Mouse (Mus musculus) thymus, adult 18-20 months (tissue): ENCODE measurements at regions not wholly inside any gene's neighbourhood (a gene's known extent, or its start where the extent isn't known, plus 50 kb on each side); places are given as distances from the start of the nearest gene placed in this dataset.

ENCODE experiments used
- DNase-seq, 2 experiments: peaks; one replicate each; pipeline ENCODE4 v3.0.0; 2022; ENCODE audit warnings: mixed read lengths in 2 of 2

GRCm38 (mm10) chr5:74882563-74882962 lies 162.0 kb downstream of the Chic2 start:
- no peak for DNase-seq

DNA sequence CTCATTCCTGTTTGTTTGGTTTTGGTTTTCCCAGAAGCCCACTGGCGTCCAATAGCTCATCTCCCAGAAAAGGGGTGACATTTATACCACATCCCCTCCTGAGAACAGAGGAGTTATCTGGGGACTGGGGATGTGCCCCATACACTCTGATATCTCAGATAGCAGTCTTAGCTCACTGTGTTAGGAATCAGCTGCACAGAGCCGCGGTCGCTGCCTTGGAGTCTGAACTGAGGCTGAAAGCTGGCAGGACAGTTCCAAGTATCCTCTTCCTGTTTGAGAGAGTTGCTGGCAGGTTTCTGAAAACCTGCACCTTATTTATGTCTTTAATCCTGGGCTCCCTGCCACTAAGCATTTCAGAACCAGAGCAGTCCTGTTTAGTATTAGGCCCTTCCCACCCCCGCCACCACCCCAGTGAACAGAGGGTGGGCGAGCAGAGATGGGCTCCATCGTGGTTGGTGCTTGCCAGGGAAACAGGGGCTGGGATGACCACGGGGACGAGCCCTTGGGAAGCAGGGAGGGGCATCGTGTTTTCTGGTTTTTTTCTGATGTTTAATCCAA lies 163.8 kb downstream of the Chic2 start:
- no peak for DNase-seq

DNA sequence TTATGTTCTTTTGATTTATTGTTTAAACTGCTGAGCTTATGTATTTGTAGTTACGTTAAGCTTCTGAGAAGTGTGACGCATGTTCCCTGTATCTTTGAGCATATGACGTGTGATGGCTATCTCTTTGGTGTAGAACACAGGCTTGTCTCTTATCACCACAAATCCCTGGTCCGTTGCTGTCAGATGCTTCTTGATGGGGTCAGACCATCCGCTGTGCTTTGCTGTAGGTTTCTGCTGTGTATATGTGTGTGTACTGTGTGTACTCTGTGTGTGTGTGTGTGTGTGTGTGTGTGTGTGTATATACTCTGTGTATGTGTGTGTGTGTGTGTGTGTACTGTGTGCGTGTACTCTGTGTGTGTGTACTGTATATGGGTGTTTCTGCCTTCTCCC lies 164.5 kb downstream of the Chic2 start:
- DNase-seq: no peak

DNA sequence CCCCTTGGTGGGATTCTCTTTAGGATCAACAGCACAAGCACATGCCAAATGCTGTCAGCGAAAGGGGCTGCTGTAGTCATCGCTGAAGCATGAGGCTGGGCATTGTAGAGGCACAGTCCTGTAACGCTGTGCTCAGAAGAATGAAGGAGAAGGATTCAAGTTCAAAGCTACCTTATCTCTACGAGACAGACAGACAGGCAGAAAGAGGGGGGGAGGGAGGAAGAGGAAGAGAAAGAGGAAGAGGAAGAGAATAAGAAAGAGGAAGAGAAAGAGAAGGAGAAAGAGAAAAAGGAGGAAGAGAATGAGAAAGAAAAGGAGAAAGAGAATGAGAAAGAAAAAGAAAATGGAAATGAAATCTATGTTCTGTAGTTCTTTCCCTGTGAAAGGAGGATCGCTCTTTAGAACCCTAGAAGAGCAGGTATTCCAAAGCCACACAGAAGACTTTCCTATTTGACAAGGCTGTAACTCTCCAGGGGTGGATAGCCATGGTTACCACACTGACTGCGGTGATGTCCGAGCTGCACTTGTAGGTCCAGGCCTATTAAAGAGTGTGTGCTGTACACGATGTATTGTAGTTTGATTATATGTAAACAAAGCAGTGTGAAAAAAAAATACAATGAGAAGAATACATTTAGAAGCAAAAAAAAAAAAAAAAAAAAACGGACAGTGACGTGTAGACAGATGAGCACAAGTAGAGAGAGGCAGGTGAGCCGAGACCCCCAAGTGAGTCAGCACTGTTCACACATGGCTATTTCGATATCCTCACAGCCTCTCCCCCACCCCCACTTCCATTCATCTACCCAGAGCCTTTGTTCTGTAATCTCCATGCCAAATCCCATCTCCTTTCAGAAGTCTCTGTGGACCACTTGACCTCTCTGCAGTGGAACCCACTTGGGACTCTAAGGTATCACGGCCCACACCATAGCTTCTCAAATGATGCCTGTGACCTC lies 165.2 kb downstream of the Chic2 start:
- no peak for DNase-seq

- no peak for DNase-seq
These were observed 167.0 kb downstream of the Chic2 start for GRCm38 (mm10) chr5:74877595-74877994.

- no peak for DNase-seq
These were observed 167.4 kb downstream of the Chic2 start for GRCm38 (mm10) chr5:74877185-74877584.

GRCm38 (mm10) chr5:74874691-74875090 lies 169.9 kb downstream of the Chic2 start:
- DNase-seq: no peak

GRCm38 (mm10) chr5:74870615-74871014 lies 167.9 kb upstream of the Lnx1 start:
- no peak for DNase-seq

GRCm38 (mm10) chr5:74867113-74867785 lies 164.5 kb upstream of the Lnx1 start:
- DNase-seq: no peak

DNA sequence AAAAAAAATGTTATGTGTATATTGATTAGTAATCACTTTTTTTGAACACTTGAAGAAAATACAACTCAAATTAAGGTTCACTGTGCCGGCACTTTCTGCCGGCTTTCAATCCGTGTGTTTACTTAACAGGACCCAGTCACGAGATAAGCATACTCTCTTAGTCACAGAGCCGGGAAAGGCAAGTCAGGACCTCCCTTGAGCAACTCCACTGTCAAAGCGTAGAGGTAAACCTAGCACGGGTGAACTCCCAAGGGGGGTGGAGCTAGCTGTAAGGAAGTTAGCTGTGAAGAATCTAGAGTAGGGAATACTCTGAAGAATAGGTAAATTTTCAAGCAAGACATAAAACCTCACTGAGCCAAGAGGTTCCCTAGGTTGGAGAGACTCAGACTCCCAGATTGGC lies 164.0 kb upstream of the Lnx1 start:
- no peak for DNase-seq

DNA sequence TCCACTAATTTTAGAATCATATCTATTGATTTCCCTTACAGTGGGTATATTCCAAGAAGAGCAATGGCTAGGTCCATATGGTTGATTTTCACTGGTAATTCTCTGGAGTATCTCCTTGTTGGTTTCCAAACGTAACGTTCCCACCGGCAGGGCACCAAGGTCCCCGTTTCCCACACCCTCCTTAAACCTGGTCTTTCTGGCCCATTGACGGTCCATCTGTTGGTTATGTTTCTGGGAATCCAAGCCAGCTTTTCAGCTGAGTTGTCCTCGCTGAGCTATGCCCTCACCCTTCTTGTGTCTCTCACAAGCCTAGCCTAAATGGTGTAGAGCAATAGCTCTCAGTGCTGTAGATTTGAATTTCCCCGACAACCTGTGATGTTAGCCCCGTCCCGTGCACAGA lies 162.7 kb upstream of the Lnx1 start:
- no peak for DNase-seq

GRCm38 (mm10) chr5:74864540-74865157 lies 161.9 kb upstream of the Lnx1 start:
- DNase-seq: no peak

DNA sequence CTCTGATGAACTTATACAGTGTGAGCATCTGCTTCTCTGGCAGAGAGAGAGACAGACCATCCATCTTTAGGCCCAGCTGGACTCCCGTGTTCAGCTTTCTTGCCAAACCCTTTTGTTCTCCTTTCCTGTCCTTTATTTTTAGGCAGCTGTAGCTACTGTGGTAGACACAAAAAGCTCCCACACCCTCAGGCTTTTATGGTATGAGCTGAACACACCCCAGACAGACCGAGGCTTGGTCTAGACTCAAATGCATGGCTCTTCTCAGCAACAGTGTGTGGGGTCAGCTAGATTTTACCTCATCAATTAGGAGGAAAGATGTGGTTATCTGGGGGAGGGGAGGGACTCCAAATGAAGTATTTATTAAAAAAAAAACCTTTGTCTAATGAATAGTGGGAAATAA lies 158.6 kb upstream of the Lnx1 start:
- no peak for DNase-seq

DNA sequence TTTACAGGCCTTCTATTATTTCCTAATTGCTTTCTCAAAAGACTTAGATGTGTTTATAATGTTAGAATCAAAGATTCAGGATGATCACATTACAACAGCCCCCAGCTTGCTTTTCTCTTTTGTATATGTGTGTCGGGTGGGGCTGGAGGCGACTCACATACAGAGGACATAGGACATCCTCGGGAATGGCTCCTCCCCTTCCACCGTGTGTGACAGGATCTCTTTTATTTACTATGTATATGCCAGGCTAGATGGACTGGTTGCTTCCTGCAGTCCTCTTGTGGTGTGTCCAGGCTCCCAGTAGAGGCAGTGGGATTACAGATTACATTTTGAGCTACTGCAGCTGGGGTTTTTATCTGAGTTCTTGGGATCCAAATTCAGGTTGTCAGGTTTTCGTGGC lies 155.1 kb upstream of the Lnx1 start:
- DNase-seq: no peak

DNA sequence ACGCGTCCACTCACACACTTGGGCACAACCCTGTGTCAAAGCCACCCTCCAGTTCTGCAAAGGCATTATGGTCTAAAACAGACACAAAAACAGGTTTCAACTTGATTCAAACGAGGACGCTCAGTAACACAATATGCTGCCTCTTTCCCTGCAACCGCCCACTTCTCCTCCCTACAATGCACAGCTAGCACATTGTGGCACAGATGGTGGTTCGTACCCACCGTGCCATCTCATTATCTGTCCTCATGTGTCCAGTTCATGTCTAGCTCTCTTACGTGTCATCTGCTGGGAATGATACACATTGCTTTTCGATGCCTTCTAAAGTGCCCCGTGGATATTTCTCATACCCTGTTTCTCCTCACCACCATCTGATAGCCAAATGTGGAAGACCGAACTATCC lies 154.4 kb upstream of the Lnx1 start:
- no peak for DNase-seq

- no peak for DNase-seq
These were observed 145.1 kb upstream of the Lnx1 start for GRCm38 (mm10) chr5:74847824-74848223.

GRCm38 (mm10) chr5:74846674-74847073 lies 144.0 kb upstream of the Lnx1 start:
- DNase-seq: no peak

DNA sequence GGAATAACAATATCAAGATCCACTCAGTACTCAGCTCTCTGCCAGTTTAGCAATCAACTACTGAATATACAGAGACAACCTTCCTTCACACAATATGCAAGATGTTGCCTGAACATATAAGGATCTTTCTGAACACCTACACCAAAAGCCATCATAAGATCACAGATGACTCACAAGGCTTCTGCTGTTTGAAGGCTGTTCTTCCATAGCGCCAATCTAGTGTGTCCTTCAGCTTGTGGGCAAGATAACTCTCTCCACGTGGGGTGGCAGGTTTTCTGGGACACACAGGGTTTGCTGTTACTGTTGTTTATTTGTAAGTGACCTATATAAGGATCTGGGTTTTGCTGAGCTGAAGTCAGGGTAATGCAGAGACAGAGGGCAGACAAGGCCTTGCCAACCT lies 131.7 kb upstream of the Lnx1 start:
- DNase-seq: no peak

GRCm38 (mm10) chr5:74833887-74834286 lies 131.2 kb upstream of the Lnx1 start:
- DNase-seq: no peak

DNA sequence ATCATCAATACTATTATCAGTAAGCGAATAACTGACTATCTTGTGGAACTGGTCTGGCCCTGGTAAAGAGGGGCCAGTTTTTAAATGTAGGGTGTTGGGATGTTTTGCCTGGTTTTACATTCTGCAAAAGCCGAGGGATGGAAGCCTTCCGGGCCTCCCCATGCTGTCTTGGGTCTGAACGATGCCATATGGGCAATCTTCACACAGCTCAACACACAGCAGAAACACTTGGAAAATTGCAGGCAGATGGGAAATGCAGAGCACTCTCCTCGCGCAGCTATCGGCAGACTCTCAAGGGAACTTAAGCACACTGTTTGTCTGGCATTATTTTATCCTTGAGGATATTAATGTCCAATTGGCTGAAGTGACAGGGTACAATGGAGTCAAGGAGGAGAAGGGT lies 129.3 kb upstream of the Lnx1 start:
- DNase-seq: no peak

DNA sequence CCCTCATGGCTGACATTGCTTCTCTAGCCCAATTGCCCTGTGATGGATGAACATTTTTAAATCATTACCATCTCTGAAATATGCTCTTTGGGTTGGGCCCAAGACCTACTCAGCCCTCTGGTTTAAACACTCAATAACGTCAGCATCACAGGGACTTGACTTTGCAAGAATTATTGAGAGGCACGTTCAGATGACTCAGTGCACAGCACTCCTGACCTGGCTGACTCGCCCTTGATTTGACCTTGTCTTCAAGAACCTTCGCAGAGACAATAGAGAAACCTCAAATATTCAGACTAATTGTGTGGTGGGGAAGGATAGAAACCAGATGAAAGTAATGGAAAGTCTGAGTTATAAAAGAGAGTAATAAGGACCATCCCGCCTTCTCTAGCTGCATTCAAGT lies 127.9 kb upstream of the Lnx1 start:
- DNase-seq: no peak

DNA sequence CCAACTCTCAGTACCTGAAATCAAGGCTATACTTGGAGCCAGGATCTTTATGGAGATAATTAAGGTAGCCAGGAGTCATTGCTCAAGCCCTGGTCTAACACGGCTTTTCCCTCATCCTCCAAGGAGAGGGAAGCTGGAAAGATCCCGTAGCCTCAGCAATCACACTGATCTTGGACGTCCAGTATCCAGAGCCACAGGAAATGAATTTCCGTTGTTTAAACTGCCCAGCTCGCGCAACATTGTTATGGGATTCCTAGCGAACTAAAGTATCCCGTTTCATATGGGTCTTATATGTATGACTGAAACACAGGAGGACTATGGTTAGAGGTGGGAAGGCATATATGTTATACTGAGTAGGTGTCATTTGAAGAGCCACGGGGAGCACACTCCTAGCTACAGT lies 126.3 kb upstream of the Lnx1 start:
- DNase-seq: no peak

DNA sequence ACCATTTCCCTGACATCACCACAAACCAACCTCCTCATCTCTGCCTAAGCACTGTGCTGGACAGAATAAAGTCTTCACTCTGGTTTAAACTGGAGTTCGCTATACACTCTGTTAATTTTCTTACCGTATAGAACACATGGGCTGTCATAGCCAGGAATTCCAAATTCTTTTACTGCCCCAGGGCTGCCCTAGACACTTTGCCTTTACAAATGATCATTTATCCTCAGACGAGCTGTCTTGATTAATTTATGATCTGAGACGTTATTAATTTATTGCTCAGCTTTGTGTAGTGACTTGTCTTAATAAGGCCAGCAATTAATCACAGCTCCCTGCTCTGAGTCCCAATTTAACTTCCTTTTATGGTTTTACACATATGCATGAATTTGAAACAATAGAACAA lies 125.2 kb upstream of the Lnx1 start:
- DNase-seq: no peak
